Mouse (Mus musculus) brain, embryonic 18.5 days (tissue): ENCODE results near the gene Nrap.
"Not testable (repeated sequence)": the region's sequence is repeated elsewhere in the genome, so short reads cannot be mapped to it uniquely, and the experiment has no call there.

Source experiments
- DNase-seq: peaks from one replicate; pipeline ENCODE4 v3.0.0-alpha.2; 2012; ENCODE audit warnings: low read depth, low spot score

The Nrap gene

DNA sequence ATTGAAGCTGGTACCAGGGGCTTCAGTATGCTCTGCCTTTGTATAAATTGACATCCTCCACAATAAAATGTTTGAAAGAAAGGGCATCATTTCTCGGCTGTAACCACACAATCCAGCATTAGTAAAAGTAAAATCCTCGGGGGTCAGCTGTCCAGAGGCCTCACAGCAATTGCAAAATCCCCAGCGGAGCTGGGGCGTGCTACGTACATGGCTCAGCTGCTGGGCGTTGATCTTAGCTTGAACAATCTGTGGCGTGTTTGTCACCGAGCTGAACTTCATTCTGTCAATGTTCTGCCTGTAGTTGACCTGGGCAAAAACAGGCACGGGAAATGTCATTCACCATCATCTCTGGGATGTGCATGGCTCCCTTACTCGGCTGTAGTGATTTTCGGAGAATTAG is 23.7 kb downstream of the Nrap start:
- DNase-seq: no peak

DNA sequence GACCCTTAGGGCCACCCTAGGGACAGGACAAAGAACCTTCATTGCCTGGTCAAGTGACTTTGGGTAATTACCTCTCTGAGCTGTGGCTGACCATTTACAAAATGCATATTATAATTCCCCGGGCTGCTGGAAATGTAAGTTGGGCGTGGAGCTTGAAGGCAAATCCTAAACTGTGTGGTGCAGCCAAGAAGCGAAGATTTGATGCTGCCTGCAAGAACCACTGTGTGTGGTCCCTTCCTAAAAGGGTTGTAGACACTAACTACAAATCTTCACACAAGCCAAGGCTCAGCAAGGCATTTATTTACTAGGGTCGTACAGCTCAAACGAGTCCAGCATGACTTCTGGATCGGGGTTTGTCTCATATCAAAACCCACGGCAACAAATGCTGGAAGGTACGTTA is 25.3 kb downstream of the Nrap start:
- DNase-seq: no peak

DNA sequence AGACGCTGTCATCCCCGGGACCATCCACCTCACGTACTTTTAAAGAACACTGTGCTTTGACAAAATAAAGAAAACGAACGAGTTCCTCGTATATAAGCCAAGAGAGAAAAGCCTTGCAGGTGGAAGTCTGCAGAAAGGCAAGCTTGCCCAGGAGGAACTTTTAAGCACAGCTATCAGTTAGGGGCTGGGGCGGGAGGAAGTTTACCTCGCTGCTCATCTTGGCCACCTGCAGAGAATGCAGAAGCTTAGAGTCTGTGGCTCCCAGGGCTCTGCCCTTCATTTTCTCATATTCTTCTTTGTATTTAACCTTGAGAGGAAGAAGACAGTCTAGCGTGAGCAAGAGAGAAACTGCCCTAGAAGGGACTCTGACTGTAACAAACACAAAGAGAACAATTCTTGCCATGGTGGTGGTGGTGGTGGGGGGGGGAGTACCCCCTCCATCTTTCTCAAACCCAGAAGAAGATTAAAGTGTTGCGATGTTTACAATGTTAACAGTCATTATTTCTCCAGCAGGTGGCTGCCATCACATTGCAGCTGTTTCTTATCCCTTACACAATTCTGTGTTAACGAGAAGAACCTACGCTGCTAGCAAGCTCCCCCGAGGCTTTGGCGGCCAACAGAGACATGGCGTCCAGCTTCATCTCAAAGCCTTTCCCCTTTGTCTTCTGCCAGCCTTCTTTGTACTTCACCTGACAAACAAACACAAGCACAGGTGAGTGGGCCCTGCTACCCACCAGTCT is 25.9 kb downstream of the Nrap start:
- no peak for DNase-seq

DNA sequence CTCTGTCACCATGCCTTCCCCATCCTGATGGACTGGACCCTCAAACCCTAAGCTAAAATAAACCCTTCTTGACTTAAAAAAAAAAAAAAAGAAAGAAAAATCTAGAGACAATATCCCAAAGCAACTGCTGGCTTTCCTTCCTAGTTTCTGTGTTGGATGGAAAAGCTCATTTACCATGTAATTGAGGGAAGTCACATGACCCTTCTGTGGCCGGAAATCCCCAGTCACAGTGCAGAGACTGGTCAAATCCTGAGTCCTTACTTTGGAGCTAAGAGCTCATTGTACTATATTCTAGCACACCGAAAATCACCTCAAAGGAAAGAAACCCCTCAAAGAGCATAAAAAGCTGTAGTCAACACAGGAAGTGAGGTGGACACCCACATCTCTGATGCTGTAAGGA is 30.9 kb downstream of the Nrap start:
- DNase-seq: no peak

DNA sequence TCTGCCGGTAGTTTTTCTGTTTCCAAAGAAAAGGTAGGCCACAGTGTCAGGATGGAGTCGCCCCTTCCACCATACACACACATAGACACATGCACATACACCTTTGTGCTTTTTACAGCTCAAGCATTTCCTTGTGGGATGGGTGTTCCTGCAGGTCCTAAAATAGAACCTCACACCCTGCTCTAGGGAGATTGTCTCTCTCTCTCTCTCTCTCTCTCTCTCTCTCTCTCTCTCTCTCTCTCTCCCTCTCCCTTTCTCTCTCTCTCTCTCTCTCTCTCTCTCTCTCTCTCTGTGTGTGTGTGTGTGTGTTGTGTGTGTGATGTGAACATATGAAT is 32.5 kb downstream of the Nrap start:
- not testable (repeated sequence) for DNase-seq

DNA sequence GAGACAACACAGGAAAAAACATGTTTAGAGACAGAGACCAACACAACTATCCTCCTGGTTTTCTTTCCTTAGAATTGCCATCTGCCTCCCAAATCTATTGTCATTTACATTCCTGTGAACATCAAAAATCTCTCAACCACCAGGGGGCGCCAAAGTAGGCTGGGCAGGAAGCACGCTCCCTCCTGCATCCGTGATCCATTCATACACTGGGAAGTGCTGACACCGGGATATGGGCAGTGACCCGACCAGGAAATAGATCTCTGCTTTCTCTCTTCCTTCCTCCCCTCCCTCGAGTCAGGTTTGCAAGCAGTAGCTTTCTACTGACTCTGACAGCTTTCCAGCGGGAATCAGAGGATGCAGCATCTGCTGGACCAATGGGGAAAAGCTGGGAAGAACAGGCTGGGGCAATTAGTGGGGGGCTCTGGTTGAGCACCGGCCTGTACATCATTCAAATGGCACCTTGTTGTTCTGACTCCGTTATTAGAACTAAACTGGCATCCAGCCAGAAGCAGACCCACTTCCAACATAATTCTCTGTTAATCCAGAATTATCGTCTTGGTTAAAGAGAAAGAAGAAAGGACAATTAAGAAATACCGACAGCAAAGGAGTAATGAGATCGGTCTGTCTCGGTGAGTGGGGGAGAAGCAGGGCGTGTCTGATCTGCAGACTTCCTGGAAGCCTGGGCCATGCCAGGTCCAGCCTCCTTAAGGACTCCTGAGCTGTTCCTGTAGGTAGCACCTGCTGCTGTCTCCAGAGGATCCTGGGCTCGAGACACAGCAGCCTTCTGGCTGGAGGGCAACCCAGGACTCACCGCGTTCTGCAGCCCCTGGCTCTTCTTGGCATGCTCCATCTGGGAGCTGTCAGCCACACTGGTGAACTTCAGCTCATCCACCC is 33.1 kb downstream of the Nrap start:
- no peak for DNase-seq

DNA sequence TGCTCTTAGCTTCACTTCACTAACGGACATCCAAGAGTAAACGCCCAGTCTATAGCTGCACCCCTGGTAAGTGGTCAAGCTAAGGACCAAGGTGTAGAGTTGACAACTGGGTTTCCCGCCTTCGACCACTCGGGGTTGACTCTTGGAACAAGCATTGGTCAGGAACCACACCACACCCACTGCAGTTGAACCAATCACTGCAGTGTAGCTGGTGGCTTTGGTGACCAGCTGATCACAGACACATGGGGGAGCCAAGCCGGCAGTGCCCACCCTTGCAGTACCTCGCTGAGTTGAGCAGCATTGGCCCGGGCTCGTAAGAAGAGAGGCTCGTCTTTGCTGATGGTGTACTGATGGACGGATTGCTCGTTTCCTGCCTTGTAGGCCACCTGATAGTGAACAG is 34.6 kb downstream of the Nrap start:
- no peak for DNase-seq

DNA sequence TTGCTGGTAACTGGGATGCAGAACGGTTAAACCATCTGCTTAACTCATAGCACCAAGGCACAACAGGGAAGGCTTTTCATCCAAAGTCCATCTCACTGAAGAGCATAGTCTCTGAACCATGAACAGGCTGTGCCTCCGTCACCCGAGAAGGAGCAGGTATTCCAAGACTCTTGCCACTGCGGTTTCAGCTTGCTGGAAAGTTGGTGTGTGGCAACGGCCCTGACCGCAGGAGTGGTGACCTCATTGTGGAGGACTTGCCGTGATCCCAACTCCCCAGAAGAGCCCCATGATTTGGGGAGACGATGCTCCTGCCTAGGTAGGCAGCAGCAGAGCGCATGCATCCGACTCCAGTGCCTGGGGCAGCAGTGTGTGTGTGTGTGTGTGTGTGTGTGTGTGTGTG is 36.1 kb downstream of the Nrap start:
- DNase-seq: no peak

DNA sequence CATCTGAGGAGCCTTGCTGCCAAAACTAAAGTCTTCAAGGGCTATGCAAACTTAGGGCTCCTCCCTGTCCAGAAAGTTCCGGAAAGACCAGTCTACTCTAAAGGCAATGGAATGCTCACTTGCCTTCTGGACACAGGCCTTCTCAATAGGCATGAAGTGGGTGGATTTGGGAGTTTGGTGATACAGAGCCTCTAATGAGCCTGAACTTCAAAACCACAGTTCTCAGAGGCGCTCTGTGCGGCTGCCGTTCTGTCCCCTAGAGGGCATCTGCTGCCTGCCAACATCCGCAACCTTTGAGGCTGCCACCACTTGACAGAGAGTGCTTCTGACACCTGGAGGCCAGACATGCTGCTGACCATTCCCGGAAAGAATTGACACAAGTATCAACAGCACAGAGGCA is 40.5 kb downstream of the Nrap start:
- DNase-seq: no peak

DNA sequence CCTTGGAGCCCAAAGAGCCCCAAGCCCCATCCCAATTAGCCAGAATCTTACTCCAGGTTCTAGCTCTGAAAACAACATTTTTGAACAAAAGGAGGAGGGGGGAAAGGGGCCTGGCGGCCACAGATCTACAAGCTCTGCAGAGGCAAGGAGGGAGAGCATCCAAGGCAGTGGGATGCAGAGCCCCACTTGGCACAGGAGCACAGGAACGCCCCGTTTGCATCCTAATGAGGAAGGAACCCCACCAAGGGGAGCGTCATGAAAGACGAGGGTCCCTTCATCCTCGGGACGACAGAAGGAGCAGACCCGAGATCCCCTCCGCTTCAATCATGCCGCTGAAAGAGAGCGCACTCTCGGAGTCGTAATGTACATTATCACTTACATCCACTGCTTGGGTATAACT is 43.1 kb downstream of the Nrap start:
- DNase-seq: no peak

DNA sequence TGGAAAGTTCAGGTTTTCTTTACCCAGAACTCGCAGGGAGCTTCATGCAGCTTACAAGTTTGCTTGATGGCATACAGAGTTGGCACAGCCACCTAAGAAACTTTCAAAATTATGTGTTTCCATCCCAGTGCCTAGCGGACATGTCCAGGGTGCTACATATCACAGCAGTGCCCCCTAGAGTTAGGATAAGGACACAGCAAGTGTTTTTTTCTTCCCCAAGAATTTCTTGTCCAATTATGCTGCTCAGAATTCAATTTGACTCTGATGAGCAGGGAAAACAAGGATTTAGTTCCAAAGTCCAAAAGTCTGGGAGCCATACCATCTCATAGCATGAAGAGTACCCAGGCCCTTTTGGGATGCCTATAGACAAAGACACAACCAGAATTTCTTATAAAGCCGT is 43.8 kb downstream of the Nrap start:
- DNase-seq: no peak

DNA sequence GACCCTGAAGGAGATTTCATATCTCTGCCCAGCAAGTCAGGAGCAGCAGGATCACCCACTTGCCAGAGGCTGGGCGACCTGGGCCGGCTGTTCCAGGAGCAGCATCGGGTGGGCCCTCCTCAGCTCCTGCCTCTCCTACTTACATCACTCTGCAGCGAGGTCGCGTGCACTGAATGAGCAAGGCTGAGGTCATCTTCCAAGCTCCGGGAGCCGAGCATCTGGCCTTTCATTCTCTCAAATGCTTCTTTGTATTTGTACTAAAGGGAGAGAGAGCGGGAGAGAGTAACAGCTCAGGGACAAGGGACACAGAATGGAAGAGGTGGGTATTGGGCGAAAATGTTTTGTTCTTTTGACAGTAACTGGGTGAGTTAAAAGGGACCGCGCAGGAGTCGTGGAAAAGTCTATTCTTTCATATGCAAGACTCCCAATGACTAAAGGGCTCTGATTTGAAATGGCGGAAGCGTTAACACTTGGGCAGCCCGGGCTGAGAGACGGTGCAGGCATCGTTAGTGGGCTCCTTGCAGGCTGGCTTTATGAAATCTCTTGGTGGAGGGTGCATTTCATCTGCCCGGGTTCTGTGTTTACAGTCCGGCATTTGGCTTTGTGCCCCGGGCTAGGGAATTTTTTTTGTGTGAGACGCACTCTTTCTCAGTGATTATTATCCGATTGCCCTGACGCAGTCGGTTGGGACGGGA is 45.8 kb downstream of the Nrap start:
- no peak for DNase-seq

DNA sequence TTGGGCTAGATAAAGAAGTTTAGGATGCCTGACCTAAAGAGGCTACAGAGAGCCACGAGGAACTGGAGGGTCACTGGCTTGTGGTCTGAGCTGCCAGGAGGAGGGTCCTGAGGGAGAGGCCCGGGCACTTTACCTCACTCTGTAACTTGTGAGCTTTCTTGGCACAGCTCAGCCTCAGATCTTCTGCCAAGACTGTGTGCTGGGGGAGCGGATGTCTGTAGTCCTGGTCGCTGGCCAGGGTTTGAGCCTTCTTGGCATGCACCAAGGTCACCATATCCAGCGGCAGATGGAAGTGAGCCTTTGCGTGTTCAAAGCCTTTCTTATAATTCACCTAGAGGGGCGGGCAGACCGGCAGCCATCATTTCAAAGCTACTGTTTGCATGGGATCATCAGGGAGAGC is 47.8 kb downstream of the Nrap start:
- DNase-seq: no peak

DNA sequence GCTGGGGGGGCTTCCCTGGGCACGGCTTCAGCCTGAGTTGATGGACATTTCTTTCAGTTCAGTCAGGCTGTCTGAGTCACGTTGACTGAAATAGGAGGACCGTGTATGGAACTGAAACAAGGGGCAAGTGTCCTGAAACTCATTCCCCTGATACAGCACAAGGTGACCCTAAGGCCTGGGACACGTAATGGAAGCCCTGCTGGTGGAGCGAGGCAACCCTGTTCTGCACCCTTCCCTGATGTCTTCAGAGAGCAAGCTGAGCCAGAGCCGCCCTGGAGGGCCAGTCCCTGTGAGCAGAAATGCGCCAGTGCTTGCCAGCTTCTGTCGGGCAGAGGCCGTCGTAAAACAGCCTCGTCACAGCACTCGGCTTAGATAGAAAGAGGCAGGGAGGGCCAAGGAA is 53.0 kb downstream of the Nrap start:
- DNase-seq: no peak

DNA sequence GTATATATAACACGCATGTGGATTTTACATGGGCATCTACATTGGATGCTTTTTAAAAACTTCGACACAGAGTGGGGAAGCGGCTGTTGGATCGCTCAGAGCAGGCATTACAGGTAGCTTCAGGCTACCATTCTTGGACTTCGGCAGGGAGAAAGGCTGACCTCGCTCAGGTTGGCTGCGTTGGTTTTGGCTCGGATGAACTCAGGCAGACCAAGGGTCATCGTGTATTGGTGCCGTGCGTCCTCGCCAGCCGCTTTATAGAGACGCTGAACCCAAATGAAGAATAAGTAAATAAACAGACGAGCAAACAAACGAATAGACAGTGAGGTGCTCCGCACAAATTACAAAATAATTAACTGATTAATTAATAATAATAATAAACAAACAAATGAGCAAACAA is 53.5 kb downstream of the Nrap start:
- DNase-seq: no peak

DNA sequence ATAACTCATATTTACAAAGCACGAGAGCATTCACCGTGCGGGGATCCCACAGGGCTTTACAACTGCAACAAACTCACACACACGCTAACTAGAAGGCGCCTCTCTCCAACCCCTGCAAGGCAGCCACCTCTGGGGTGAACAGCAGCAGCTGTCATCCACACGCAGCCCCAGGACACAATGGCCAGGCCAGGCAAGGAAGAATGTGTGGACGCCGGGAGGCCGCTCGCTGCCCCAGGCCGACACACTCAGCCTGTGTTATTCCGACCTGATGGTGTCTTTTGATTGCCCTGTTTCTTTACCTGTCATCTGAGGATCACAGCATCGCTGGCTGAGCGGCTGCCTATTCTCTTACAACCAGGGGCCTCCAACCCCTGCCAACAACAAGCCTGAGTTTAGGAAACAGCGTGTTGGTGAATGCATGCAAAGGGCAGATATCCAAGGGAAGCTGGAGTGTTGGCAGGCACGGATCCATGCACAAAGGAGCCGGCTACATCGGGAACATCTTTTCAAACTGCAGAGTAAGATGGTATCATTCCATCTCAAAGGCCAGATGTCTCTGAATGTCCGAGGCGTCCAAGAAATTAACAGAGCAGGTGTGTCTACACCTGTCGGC is 63.5 kb downstream of the Nrap start:
- no peak for DNase-seq

DNA sequence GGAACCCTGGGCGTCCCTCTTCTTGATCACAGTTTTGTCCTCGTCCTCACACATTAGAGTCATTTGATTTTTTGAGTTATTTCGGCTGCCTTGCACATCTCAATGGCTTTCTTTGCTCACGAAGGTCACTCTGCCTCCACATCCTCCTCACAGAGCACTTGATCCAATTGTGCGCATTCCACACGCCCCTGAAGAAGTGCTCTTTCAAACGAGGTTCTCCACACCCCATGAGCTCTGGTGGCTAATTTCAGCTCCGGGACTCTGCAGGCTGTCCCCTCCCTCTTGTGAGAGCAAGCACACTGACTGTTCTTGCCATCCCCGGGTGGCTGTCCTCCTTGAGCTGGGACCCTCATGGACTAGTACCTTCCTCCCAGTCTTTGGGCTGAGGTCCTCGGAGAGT is 64.2 kb downstream of the Nrap start:
- no peak for DNase-seq

DNA sequence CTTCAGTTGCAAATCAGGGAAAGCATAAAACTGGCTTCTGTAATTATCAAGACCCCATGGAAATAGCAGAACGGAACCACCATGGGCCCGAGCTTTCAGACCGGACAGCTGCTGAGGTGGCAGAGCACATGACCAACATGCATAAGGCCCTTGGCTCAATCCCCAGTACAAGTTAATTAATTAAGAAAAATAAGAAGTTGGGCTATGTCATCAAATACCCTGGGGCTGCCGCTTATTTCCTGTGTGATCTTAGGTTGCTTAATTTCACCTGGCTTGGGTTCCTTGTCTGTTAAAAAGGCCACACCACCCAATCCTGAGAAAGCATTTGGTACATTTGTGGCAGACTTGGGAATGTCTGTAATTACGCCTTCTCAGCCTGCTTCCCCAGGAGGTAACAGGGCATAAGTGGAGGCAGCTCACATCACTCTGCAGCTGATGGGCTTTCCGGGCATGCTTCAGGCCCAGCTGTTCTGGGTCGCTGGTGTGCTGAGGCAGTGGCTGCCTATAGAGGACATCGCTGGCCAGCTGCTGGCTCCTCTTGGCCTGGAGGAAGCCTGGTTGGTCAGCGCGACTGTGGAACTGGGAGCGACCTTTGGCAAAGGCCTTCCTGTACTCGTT is 68.4 kb downstream of the Nrap start:
- DNase-seq: no peak

DNA sequence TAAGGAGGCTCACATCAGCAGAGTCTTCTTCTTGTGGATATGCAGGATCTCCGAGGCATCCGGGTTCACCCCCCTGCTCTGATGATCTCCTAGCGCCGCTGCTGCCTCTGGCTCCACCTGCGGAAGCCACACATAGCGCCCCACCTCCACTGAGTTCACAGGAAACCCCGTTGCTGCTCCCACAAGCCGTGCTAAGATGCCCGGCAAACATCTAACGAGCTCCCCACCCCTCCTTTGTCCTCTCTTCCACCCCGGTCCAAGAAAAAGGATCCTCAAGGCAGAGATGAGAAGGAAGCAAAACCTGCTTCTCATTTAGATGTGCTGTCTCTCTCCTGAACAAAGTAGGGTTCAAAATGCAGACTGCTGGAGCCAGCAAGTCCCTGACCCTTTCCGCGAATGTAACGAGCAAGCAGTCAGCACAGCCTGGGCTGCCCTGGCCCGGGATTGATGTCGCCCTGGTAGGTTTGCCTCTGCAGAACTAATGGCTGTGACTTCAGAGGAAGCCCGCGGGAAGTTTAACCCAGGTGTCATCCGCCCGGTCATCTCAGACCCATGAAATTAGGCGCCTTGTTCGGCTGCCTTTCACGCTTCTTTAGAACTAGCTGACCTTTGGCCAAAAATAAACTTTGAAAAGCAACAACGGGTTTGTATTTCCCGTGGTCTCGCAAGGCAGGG is 69.5 kb downstream of the Nrap start:
- DNase-seq: no peak

DNA sequence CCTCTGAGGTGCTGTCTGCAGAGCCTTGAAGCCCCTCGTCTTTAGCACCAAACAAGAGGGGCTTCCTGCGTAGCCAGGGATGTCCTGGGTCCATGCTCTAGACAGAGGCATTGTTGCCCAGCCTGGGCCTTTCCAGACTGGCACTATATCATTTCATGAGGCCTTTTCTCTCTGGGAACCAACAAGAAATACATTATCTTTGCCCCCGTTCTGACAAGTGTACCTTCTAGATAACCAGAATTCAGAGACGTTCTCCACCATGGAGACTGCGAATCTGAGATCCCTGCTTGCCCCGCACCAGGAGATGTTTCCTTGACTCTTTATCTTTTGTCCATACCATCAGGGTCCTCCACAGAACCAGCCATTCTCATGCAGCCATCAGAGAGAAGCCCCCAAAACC is 70.2 kb downstream of the Nrap start:
- no peak for DNase-seq

DNA sequence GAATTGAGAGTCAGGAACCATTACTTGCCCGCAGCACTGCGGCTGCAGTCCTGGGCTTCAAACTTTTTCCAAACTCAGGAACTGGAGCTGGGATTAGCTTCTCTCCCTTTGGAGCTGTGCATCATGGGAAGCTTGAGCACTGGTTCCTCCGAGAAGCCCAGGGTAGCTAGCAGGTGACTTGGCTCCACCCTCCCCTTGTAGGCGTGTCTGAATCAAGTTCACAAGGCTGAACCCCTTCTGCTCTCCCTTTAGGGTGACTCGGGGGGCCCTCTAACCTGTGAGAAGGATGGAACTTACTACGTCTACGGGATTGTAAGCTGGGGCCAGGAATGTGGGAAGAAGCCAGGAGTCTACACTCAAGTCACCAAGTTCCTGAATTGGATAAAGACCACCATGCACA is 70.6 kb downstream of the Nrap start:
- DNase-seq: no peak
